Mouse (Mus musculus): ENCODE results near the gene Gpd1l.

Gpd1l gene

DNA sequence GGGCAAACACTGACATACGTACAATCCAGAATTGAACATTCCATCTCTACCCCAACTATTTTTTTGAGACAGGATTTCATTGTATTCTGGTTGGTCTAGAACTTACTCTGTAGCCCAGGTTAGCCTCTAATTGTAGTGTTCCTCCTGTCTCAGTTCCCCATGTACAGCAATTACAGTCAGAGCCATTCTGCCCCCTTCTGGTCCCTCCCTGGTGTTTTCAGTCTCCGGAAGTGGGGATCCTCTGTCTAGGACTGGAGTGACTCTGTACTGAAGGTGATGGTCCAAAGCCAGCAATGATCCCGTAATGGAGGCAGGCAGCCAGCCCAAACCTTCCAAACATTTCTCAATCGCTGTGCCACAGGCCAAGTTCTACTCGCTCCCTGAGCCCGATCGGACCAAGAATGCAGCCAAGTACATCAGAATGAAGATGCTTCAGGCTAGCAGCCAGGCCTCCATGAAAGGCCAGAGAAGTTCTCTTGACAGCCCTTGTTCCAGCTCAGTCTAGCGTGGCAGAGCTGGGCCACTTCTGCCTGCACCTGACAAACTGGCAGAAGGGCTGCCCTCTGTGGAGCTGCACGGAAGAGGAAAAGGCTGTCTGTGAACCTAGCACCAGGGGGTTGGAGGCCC lies 3.2 kb downstream of the Gpd1l start:
- DNase-seq (ENCODE audit: low spot score), result peak; percentile 98

DNA sequence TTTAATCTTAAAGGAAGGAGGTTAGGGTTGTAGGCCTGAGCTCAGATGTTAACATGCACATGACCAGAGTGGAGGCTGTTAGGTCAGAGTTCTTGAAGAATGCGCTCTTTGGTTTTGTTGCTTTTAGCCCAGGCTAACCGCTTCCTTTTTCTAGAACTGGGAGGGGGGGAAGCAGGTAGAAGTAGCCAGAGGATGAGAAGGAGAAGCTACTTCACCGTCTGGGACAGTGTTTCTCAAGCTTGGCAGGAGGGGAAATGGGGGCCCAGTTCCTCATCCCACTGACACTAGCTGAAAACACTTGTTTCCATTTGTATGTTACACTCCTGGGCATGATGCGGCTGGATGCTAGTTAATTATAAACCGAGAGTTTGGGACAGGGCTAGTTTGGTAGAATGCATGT lies 8.2 kb downstream of the Gpd1l start:
- DNase-seq (ENCODE audit: low spot score), result no peak

DNA sequence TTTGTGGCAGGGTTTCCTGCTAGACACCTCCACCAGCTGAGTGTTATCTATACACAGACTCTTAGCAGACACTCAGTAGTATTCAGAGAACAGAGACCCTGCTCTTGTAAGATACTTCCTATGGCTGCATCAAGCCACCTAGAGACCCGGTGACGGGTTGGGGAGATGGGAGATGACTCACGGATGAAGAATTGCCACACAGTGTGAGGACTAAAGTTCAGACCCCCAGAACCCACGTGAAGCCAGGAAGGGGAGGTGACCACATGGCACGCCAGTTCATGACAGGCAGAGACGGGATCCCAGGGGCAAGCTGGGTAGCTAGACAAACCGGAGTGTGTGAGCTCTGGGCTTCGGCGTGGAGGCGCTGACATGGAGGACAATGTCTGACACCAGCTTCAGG lies 8.7 kb downstream of the Gpd1l start:
- peak; percentile 45 for DNase-seq (ENCODE audit: low spot score)

DNA sequence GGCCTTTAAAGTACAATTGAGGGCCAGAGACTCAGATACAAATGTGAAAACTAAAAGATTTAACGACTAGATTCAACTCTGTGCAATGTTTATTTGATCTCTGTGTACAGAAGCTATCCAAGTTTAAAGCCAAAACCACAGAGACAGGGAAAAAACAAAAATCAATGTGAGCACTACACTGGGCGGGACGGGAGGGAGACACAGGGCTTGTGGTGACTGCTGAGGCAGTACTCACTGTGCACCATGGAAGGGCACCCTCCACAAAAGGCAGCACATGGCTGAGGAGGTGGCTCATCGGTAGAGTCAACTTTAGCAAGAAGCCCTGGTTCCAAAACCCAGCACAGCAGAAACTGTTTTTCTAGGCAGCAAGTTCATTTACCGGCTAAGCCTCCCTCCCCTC lies 9.3 kb downstream of the Gpd1l start:
- peak; percentile 46 for DNase-seq (ENCODE audit: low spot score)

DNA sequence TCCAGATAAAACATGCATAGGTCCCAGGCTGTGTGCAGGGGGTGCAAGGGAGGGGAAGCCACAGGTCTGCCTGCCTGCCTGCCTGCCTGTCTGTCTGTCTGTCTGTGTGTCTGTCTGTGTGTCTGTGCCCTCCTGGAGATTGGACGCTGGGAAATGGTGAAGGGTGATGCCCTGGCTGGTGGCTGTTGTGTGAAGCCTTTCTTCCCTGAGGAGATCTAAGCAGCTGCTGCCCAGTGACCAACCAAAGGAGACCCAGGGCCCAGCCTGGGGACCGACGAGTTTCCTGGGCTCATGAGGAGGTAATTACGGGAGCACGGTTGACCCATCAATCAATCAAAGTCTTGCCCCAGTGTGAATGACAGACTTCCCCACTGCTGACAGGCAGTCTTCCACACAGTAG lies 11.6 kb downstream of the Gpd1l start:
- DNase-seq (ENCODE audit: low spot score), result no peak

DNA sequence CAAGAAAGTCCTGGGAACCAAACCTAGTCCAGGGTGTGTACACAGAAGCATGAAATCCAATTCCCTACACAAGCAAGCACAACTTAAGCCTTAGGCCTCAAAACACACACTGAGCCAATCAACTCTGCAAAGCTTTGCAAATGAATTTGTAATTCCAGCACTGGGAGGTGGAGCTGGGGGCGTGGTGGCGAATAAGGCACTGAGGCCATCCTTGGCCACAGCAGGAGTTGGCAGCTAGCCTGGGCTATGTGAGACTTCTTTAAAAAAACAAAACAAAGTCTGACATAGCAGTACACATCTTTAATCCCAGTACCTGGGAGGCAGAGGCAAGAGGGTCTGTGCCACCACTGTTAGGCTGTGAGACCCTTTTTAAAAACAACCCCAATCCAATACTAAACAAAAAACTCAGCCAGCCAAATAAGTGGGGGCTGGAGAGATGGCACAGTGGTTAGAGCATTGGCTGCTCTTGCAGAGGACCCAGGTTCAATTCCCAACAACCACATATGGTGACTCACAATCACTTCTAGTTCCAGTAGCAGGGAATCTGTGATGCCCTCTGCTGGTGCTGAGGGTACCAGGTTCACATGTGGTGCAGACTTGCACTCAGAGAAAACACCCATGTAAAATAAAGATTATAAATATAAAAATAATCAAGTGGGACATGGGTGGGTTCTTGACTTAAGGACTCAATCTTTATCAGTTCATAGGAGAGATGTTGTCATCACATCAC lies 12.3 kb downstream of the Gpd1l start:
- DNase-seq (ENCODE audit: low spot score), result peak; percentile 79

DNA sequence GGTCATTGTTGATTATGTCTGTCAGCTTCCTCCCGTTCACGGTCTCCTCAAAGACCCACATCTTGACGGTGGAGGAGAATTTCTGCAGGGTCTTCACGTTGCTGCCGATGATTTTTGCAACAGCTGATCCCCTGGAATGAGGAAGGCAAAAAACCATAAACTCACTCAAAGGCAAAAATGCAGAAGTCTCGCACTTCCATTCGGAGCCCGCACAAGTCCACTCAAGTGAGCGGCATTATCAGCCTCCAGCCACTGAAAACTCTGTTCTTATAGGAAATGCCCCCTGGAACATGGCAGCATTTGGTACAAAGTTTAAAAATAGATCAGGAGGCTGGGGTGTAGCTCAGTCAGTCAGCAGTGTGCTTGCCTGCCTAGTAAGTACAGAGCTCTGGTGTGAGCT lies 13.2 kb downstream of the Gpd1l start:
- DNase-seq (ENCODE audit: low spot score), result no peak

DNA sequence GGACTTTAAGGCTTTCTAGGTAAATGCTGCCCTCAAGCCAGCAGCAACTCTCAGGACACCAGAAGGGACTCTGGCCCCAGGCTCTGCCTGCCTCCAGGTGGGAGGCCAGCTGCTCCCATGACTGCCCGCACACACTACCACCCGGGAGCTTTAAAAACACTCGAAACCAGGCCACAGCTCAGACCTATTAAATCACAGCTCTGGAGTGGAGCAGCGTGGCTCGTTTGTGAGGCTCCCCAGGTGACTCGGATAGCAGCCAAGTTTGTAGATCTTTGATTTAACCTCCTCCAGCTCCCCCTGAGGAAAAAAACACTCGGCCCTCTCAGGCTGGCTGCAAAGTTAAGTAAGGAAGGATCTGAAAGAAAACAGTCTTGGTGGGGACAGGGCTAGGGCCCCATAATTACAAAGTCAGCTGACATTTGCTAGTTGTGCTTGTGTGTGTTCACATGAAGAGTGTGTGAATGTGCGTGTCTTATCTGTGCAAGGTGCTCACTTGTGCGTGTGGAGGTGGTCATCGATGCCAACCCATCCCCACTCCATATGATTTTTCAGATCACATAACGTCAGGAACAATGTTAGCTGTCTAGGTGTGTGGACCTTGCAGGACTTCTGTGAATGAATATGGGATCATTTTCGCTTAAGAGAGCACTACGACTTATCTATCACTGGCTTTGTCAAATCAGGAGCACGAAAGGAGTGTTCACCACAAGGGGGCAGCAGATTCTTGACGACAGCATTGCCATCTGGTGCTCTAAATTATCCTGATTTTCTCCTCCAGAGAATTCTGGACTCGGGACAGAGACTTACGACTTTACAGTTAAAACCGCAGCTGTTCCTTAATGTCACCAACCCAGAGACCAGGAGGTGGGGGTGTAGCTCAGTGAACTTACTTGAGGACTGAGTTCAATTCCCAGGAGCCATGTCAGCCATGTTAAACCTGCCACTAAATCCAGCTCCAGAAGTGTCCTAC lies 20.8 kb downstream of the Gpd1l start:
- peak; percentile 88 for DNase-seq (ENCODE audit: low spot score)

DNA sequence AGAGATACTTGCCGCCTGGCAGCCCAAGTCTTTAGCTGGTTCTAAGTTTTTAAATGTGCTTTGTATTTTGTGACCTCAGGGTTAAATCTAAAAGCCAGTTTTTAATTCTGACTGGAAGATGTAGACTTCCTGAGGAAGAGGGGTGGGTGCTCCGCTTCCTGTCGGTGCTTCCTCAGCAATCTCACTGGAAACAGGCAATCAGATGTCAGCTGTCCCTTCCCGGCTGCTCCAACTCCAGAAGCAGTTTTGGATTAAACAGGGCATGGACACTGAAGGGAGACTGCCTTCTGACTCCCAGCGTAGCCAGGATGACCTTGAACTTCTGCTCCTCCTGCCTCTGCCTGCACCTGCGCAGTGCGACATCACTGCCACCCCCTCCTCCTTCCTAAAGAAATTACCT lies 26.3 kb downstream of the Gpd1l start:
- no peak for DNase-seq (ENCODE audit: low spot score)

DNA sequence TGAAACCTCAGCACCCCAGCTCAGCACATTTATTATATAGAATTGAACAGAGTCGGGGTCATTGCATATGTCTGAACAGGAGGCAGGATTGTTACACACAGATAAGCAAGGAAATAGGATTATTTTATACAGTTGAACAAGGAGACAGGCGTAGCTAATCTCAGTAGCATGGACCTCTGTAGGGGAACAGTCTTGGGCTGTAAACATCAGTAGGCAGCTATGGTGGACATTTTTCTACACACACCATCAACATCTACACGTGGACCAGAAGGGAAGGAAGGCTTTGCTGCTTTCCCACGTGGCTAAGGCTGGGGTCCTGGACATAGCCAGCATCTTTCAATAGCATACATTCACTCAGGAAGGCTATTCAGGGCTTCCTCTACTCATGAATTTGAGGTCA lies 37.9 kb downstream of the Gpd1l start:
- no peak for DNase-seq (ENCODE audit: low spot score)

DNA sequence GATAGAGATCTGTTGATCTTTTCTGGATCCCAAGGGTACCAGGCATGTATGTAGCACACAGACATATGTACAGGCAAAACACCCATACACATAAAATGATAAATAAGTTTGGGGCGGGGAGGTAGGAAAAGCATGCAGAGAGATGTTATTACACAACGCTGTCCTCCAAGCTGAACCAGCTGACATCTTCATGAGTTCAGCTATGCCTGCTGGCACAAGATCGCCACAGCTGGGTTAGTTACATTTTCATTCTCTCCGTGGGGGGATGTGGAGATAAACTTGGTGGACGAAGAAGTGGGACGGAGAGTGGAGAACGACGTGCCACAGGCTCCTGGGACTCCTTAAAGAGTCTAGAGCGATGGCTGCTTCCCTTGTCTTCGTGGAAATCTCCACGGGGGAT lies 40.8 kb downstream of the Gpd1l start:
- DNase-seq (ENCODE audit: low spot score), result no peak

DNA sequence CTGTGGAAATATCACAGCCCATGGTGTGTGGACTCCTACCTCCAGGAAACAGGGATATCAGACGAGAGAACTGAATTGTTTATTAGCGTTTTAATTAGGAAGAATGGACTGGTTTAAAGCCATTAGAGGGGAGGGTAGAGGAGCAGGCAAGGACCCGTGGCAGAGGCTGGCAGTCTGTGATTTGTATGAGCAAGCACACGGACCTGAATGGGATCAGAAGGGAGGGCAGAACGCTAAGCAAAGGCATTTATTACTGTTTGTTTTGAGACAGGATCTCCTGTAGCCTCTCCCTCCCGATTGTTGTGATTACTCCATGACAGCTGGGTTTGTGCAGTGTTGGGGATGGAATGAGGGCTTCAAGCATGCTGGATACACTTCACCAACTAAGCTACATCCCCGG lies 43.4 kb downstream of the Gpd1l start:
- no peak for DNase-seq (ENCODE audit: low spot score)

DNA sequence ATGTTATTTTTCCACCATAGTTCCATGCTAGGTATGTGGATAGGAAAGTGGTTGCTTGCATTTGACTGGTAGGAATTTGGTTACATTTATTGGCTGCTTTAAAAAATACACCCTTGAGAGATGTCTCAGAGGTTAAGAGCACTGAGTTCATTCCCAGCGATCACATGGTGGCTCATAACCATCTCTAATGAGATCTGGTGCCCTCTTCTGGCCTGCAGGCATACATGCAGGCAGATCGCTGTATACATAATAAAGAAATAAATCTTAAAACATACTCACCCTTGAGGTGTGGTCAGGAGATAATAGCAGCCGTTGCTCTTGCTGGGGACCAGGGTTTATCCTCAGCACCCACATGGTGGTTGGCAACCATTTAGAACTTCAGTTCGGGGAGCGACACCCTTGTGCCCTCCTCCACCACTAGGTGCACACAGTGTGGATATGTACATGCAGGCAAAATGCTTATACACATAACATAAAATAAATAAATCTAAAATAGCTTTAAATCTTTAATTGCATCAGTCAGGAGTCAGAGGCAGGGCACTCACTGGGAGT lies 44.9 kb downstream of the Gpd1l start:
- DNase-seq (ENCODE audit: low spot score), result no peak

DNA sequence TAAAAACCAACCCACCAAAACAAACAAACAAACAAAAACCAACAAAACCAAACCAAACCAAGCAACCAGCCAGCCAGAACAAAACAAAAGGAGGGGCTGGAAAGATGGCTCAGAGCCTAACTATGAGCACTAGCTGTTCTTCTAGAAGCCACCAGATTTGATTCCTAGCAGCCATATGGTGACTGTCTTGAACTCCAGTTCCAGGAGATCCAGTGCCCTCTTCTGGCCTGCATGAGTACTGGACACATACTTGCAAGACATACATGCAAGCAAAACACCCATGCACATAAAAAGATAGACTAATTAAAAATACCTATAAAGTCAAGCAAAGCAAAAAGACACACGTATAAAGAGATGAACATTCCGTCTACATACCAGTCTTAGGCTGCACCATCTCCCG lies 46.1 kb downstream of the Gpd1l start:
- no peak for DNase-seq (ENCODE audit: low spot score)

DNA sequence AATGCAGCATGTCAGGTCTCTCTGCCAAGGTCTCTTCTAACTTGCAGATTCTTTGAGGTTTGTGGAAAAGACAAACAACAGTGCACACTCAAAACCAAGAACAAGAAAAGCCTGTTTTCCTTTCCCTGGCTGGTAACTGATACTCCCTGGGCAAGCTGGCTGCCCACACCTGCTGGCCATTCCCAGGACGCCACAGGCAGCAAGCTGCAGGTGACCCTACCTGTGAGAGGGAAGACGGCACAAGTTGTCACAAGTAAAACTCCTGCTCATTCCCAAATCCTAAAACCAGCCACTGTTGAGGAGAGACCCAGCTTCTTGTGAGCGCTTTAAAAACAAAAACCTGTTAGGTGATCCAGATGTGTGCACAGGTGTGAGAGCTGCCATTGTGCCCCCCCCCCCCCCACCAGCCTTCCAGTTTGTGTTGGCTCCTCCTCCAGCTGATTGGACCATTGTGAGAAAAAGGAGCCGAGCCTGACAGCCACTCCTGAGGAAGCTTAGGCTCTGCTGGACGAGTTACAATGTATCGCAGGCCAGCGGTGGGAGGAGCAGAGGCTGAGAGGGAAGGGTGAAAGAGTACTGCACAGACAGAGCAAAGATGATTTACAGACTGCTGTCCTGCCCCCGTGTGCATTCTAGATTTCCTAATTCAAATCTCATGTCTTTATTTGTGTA lies 47.7 kb downstream of the Gpd1l start:
- DNase-seq (ENCODE audit: low spot score), result no peak

DNA sequence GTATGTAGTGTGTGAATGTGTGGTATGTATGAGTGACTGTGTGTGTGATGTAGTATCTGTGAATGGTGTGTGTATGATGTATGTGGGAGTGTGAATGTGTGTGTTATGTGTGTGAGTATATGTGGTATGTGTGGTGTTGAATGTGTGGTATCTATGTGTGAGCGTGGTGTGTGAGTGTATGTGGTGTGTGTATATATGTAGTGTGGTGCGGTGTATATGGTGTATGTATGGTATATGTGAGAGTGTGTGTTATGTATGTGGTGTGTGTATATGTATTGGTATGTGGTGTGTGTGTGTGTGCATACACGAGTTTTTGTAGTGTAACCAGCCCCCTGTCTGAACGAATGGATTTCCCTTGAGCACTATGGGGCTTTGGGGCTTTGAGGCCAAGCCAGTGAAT lies 48.2 kb downstream of the Gpd1l start:
- DNase-seq (ENCODE audit: low spot score), result no peak

DNA sequence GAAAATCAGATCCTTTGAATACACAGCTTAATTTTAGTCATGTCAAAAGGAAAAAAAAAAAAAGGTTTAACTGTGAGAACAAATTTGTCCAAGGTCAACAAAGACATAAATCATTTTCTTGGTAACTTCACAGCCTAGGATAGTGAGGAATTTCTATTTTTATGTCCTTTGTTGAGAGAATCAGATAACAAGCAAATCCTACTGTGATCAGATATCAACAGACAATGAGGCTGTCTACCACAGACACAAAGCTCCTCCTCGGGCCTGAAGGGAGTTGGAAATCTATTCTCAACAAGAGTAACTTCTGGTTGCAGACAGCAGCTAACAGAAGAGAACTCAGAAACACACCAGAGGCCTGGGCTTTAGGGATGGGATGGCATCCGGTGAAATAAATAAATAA lies 51.8 kb downstream of the Gpd1l start:
- DNase-seq (ENCODE audit: low spot score), result no peak

DNA sequence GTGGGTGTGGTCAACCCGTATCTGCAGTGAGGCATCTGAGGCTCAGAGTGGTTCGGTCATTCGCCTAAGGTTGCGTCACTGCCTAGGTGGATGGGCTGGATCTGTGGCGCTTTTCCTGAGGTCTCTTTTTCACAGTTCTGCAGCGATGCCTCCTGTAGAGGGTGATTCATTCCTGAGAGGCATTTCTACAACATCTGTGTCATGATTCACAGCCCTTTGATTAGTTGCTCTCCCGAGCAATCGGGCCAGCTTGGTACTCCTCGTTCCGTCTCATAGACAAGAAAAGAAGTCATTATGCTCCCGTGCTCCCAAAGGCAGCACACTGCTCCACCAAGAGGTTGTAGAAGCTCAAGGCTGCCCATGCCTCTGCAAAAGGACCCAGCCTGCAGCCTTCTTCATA lies 78.5 kb downstream of the Gpd1l start:
- DNase-seq (ENCODE audit: low spot score), result no peak

DNA sequence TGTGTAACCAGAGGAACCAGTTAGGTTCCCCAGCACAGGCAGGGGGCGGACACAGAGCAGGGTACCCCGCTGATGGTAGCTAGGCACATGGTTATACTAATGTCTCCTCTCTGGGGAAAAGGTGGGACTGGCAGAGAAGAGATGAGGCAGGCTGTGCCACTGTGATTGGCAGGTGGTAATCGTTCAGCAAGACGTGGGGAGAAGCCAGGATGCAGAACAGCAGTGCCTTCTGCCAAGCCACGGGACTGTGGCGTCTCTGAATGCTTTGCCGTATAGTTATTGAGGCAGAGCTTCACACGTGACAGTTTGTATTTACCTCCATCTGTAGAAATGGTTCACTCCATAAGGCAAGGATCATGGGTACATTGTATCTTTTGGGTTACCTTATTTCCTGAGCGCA lies 79.1 kb downstream of the Gpd1l start:
- no peak for DNase-seq (ENCODE audit: low spot score)

DNA sequence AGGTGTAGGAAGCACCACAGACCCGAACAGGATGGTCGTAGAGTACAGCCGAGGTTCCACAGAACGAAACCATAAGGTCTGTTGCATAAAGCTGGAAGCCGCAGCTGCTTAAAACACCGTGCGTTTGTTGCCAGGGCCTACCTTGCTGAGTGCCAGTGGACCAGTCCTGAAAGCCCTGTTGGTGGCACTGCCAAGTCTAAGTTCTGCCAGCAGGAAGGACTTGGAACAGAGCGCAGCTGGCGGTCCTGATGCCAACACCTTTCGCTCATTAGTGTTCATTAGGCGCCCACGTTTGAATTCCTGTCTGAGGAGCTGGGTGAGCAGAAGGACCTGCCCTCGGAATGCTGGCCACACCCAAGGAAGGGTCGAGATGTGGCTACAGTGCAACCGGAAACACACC lies 80.5 kb downstream of the Gpd1l start:
- DNase-seq (ENCODE audit: low spot score), result no peak

DNA sequence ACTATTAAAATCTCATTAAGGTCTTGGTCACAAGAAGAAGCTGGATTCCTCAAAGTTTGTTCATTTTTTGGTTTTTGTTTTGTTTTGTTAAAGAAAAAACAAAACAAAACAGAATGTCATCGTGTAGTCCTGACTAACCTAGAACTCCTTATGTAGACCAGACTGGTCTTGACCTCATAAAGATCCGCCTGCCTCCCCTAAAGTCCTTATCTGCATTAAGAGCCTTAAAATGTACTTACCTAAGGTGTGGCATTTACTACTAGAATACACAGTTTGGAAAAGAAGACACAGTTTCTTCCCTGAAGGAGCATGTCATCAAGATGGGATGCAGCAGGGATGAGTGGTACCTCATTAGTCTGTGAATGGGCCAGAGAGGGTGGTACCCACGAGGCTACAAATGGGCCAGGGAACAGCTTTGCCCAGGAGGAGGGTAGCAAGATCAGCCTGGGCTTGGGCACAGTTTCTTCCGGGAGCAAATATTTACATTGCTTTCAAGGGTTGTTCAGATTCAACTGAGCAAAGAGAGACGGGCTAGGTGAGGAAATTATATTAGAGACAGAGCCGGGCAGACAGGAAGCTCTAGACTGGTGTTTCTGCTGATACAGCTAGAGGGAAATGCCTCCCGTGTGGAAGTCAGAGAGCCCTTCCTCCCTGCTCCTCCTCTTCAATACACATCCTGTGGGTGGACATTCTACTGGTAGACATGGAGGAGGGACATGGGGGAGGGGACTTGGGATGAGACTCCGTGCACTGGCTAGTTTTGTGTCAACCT lies 82.2 kb downstream of the Gpd1l start:
- DNase-seq (ENCODE audit: low spot score), result no peak

Measured in adipocyte (in vitro differentiated cells).